Mouse (Mus musculus): Measurements from ENCODE around the gene Gramd2. TPM values are rescaled to one million over a fixed set of nuclear protein-coding genes. Genes with fewer than 3 reads are reported as not detected.
A peak's percentile ranks its signal among the peaks of the same experiment; 100 is the strongest.

The Gramd2 gene
- polyA plus RNA-seq, 1 experiment from 2014 or later = 1.1 TPM

- no peaks in the 10 kb centered on the region for H3K9me3 ChIP-seq (ENCODE audit: control insufficient read depth, low read length)
- no peak for ATAC-seq
- peaks cover 24% of the 10 kb centered on the region for H3K4me1 ChIP-seq (ENCODE audit: control insufficient read depth, insufficient read depth, low read length)
- 88% methylated on average over 8 of the region's 8 CpGs for WGBS
- H3K27ac ChIP-seq (ENCODE audit: low read length) = no peak overlapping the region
- peaks cover 22% of the 10 kb centered on the region for H3K36me3 ChIP-seq (ENCODE audit: control insufficient read depth, insufficient read depth, low read length)
- no peak overlapping the region for H3K9ac ChIP-seq (ENCODE audit: low read depth, low read length)
- H3K27me3 ChIP-seq (replicated peaks; ENCODE audit: control insufficient read depth, insufficient read depth, low read length) = no peaks in the 10 kb centered on the region
- H3K4me2 ChIP-seq (ENCODE audit: low read depth, low read length) = no peak overlapping the region
- no peak overlapping the region for H3K4me3 ChIP-seq (ENCODE audit: low read length)
Observed at GRCm38 (mm10) chr9:59666016-59666415, 13.9 kb upstream of the Gramd2 start.

- H3K9ac ChIP-seq (ENCODE audit: low read depth, low read length) = no peak overlapping the region
- H3K4me3 ChIP-seq (ENCODE audit: low read length) = no peak overlapping the region
- 76% methylated on average over 1 of the region's 1 CpGs for WGBS
- H3K27me3 ChIP-seq (replicated peaks; ENCODE audit: control insufficient read depth, insufficient read depth, low read length) = no peaks in the 10 kb centered on the region
- H3K9me3 ChIP-seq (ENCODE audit: control insufficient read depth, low read length) = no peaks in the 10 kb centered on the region
- H3K27ac ChIP-seq (ENCODE audit: low read length) = no peak overlapping the region
- H3K4me2 ChIP-seq (ENCODE audit: low read depth, low read length) = no peak overlapping the region
- peaks cover 28% of the 10 kb centered on the region for H3K36me3 ChIP-seq (ENCODE audit: control insufficient read depth, insufficient read depth, low read length)
- H3K4me1 ChIP-seq (ENCODE audit: control insufficient read depth, insufficient read depth, low read length) = peaks cover 16% of the 10 kb centered on the region
- no peak for ATAC-seq
Observed at GRCm38 (mm10) chr9:59666813-59667212, 13.1 kb upstream of the Gramd2 start.

GRCm38 (mm10) chr9:59667250-59667649 is 12.7 kb upstream of the Gramd2 start:
- no peaks in the 10 kb centered on the region for H3K9me3 ChIP-seq (ENCODE audit: control insufficient read depth, low read length)
- H3K27me3 ChIP-seq (replicated peaks; ENCODE audit: control insufficient read depth, insufficient read depth, low read length) = no peaks in the 10 kb centered on the region
- peaks cover 16% of the 10 kb centered on the region for H3K4me1 ChIP-seq (ENCODE audit: control insufficient read depth, insufficient read depth, low read length)
- no peak for ATAC-seq
- no peak overlapping the region for H3K4me2 ChIP-seq (ENCODE audit: low read depth, low read length)
- peaks cover 32% of the 10 kb centered on the region for H3K36me3 ChIP-seq (ENCODE audit: control insufficient read depth, insufficient read depth, low read length)
- WGBS = 51% methylated on average over 4 of the region's 4 CpGs
- H3K4me3 ChIP-seq (ENCODE audit: low read length) = no peak overlapping the region
- H3K27ac ChIP-seq (ENCODE audit: low read length) = no peak overlapping the region
- H3K9ac ChIP-seq (ENCODE audit: low read depth, low read length) = no peak overlapping the region

- H3K4me2 ChIP-seq (ENCODE audit: low read depth, low read length) = no peak overlapping the region
- WGBS = 63% methylated on average over 6 of the region's 6 CpGs
Observed at GRCm38 (mm10) chr9:59667904-59668303, 12.0 kb upstream of the Gramd2 start.

GRCm38 (mm10) chr9:59668473-59668872 is 11.5 kb upstream of the Gramd2 start:
- no peak overlapping the region for H3K27ac ChIP-seq (ENCODE audit: low read length)
- no peaks in the 10 kb centered on the region for H3K27me3 ChIP-seq (replicated peaks; ENCODE audit: control insufficient read depth, insufficient read depth, low read length)
- peaks cover 9% of the 10 kb centered on the region for H3K4me1 ChIP-seq (ENCODE audit: control insufficient read depth, insufficient read depth, low read length)
- no peaks in the 10 kb centered on the region for H3K9me3 ChIP-seq (ENCODE audit: control insufficient read depth, low read length)
- H3K36me3 ChIP-seq (ENCODE audit: control insufficient read depth, insufficient read depth, low read length) = peaks cover 29% of the 10 kb centered on the region
- H3K4me2 ChIP-seq (ENCODE audit: low read depth, low read length) = no peak overlapping the region
- 85% methylated on average over 7 of the region's 7 CpGs for WGBS
- no peak for ATAC-seq
- H3K4me3 ChIP-seq (ENCODE audit: low read length) = no peak overlapping the region
- H3K9ac ChIP-seq (ENCODE audit: low read depth, low read length) = no peak overlapping the region

More at GRCm38 (mm10) chr9:59667904-59668303, 12.0 kb upstream of the Gramd2 start:
- Histone ChIP-seq H3K4me1 (ENCODE audit: control insufficient read depth, insufficient read depth, low read length) (peaks cover 14% of the 10 kb centered on the region), H3K9ac (ENCODE audit: low read depth, low read length) (no peak overlapping the region), H3K27ac (ENCODE audit: low read length) (no peak overlapping the region), H3K9me3 (ENCODE audit: control insufficient read depth, low read length) (no peaks in the 10 kb centered on the region), H3K36me3 (ENCODE audit: control insufficient read depth, insufficient read depth, low read length) (peaks cover 32% of the 10 kb centered on the region), H3K4me3 (ENCODE audit: low read length) (no peak overlapping the region), H3K27me3 (replicated peaks; ENCODE audit: control insufficient read depth, insufficient read depth, low read length) (no peaks in the 10 kb centered on the region)
- no peak for ATAC-seq

GRCm38 (mm10) chr9:59669172-59669571 is 10.8 kb upstream of the Gramd2 start:
- Histone ChIP-seq H3K9ac (ENCODE audit: low read depth, low read length) (no peak overlapping the region), H3K9me3 (ENCODE audit: control insufficient read depth, low read length) (no peaks in the 10 kb centered on the region), H3K36me3 (ENCODE audit: control insufficient read depth, insufficient read depth, low read length) (peaks cover 34% of the 10 kb centered on the region), H3K27me3 (replicated peaks; ENCODE audit: control insufficient read depth, insufficient read depth, low read length) (no peaks in the 10 kb centered on the region), H3K27ac (ENCODE audit: low read length) (no peak overlapping the region), H3K4me3 (ENCODE audit: low read length) (no peak overlapping the region), H3K4me2 (ENCODE audit: low read depth, low read length) (no peak overlapping the region), H3K4me1 (ENCODE audit: control insufficient read depth, insufficient read depth, low read length) (peaks cover 7% of the 10 kb centered on the region)
- 83% methylated on average over 4 of the region's 4 CpGs for WGBS
- no peak for ATAC-seq

- Histone ChIP-seq H3K9me3 (ENCODE audit: control insufficient read depth, low read length) (no peaks in the 10 kb centered on the region), H3K27me3 (replicated peaks; ENCODE audit: control insufficient read depth, insufficient read depth, low read length) (no peaks in the 10 kb centered on the region)
Observed at GRCm38 (mm10) chr9:59672195-59672894, 7.6 kb upstream of the Gramd2 start.

GRCm38 (mm10) chr9:59673427-59673826 is 6.5 kb upstream of the Gramd2 start:
- Histone ChIP-seq H3K9ac (ENCODE audit: low read depth, low read length) (no peak overlapping the region), H3K36me3 (ENCODE audit: control insufficient read depth, insufficient read depth, low read length) (peaks cover 42% of the 10 kb centered on the region), H3K4me2 (ENCODE audit: low read depth, low read length) (no peak overlapping the region), H3K4me1 (ENCODE audit: control insufficient read depth, insufficient read depth, low read length) (no peaks in the 10 kb centered on the region), H3K27me3 (replicated peaks; ENCODE audit: control insufficient read depth, insufficient read depth, low read length) (no peaks in the 10 kb centered on the region), H3K4me3 (ENCODE audit: low read length) (no peak overlapping the region), H3K9me3 (ENCODE audit: control insufficient read depth, low read length) (no peaks in the 10 kb centered on the region), H3K27ac (ENCODE audit: low read length) (no peak overlapping the region)
- ATAC-seq = no peak
- WGBS = 53% methylated on average over 2 of the region's 2 CpGs

More at GRCm38 (mm10) chr9:59672195-59672894, 7.6 kb upstream of the Gramd2 start:
- Histone ChIP-seq H3K9ac (ENCODE audit: low read depth, low read length) (no peak overlapping the region), H3K36me3 (ENCODE audit: control insufficient read depth, insufficient read depth, low read length) (peaks cover 42% of the 10 kb centered on the region), H3K4me3 (ENCODE audit: low read length) (no peak overlapping the region), H3K4me2 (ENCODE audit: low read depth, low read length) (no peak overlapping the region), H3K27ac (ENCODE audit: low read length) (no peak overlapping the region), H3K4me1 (ENCODE audit: control insufficient read depth, insufficient read depth, low read length) (no peaks in the 10 kb centered on the region)
- ATAC-seq = no peak
- WGBS = 88% methylated on average over 12 of the region's 12 CpGs

- Histone ChIP-seq H3K9ac (ENCODE audit: low read depth, low read length) (no peak overlapping the region), H3K4me3 (ENCODE audit: low read length) (no peak overlapping the region), H3K27me3 (replicated peaks; ENCODE audit: control insufficient read depth, insufficient read depth, low read length) (no peaks in the 10 kb centered on the region), H3K36me3 (ENCODE audit: control insufficient read depth, insufficient read depth, low read length) (peaks cover 40% of the 10 kb centered on the region), H3K9me3 (ENCODE audit: control insufficient read depth, low read length) (no peaks in the 10 kb centered on the region), H3K27ac (ENCODE audit: low read length) (no peak overlapping the region), H3K4me2 (ENCODE audit: low read depth, low read length) (no peak overlapping the region), H3K4me1 (ENCODE audit: control insufficient read depth, insufficient read depth, low read length) (peaks cover 10% of the 10 kb centered on the region)
- 93% methylated on average over 14 of the region's 14 CpGs for WGBS
- no peak for ATAC-seq
Observed at GRCm38 (mm10) chr9:59675598-59675997, 4.3 kb upstream of the Gramd2 start.

- WGBS = 21% methylated on average over 1 of the region's 1 CpGs
- peaks cover 25% of the 10 kb centered on the region for H3K36me3 ChIP-seq (ENCODE audit: control insufficient read depth, insufficient read depth, low read length)
- peak; percentile 61 for ATAC-seq
Observed at GRCm38 (mm10) chr9:59678313-59678712, 1.6 kb upstream of the Gramd2 start.

More at GRCm38 (mm10) chr9:59678313-59678712, 1.6 kb upstream of the Gramd2 start:
- Histone ChIP-seq H3K27me3 (replicated peaks; ENCODE audit: control insufficient read depth, insufficient read depth, low read length) (no peaks in the 10 kb centered on the region), H3K4me2 (ENCODE audit: low read depth, low read length) (no peak overlapping the region), H3K9ac (ENCODE audit: low read depth, low read length) (no peak overlapping the region), H3K9me3 (ENCODE audit: control insufficient read depth, low read length) (no peaks in the 10 kb centered on the region), H3K27ac (ENCODE audit: low read length) (no peak overlapping the region), H3K4me3 (ENCODE audit: low read length) (no peak overlapping the region), H3K4me1 (ENCODE audit: control insufficient read depth, insufficient read depth, low read length) (peaks cover 11% of the 10 kb centered on the region)
